Mouse (Mus musculus) liver, adult (tissue): ENCODE data around the gene Eps15.

Experiments
- GATA4 ChIP-seq: IDR thresholded peaks from 2 replicates; pipeline ENCODE4 v1.6.1; 2014; ENCODE audit warnings: mild to moderate bottlenecking, low read length; ENCODE audit not compliant: insufficient replicate concordance

The Eps15 gene

DNA sequence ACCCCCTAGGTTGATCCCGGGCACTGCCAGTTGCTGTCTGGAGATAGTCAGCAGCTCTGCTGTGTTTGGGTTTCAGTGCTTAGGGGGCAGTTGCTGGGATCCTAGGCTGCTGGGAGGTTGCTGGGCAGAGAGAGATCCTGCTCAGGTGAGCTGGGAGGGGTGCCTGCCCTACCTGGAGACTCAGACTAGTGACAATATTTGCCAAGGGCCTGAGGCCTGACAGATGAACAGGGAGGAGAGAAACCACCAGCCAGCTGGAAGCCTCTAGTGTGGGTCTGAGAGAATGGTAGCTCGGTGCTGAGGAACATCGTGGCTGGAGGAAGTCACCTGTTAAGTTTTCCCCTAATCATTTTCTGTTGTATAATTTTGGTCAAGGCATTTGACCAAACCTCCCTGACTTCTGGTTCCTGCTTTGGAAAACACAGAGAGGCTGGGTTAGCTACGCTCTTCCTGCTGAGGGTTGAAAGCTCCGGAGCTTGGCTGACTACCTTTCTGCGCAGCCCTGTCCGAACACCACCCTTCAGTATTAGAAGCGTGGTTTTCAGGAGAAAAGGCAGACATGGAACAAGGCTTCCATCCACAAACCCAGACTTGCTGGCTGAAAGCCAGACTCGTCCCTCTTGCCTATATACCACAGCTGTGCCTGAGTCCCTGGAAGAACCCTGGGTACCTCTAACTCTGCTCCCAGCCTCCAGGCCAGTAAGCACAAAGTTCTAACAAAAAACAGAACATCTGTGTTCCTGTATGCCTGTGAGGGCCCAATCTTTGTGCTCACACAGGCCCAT, 127.8 kb downstream of the Eps15 start:
- TF ChIP-seq GATA4, result no peak

DNA sequence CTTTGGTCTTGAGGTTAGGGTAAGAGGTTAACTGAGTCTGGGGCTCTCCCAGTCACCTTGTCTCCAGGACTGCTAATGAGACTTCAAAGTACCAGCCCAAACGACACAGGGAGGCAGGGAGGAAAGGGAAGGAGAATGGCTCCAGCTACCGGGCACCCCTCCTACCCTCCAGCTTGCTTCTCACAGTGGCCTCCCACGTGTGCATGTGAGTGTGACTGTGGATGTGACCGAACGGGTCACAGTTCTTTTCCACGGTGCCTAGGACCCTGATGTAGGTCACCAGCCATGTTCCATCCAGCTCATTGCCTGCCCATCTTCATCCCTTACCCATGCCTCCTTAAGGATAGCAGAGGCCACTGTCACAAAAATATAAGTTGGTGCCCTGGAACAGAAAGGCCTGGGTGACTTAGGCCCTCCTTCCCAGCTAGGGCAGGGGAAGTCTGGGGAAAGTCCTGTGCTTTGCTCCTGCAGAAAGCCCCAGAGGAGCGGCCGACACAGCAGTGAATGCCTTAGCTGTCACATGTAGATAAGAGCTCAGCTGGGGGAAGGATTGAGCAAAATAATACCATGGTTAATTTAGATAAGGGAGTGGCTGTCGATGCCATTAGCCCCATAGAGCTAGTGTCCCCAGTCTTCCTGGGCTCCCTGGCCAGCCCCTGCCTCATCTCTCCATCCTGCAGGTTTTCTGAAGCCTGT, 130.8 kb downstream of the Eps15 start:
- TF ChIP-seq GATA4, result no peak

DNA sequence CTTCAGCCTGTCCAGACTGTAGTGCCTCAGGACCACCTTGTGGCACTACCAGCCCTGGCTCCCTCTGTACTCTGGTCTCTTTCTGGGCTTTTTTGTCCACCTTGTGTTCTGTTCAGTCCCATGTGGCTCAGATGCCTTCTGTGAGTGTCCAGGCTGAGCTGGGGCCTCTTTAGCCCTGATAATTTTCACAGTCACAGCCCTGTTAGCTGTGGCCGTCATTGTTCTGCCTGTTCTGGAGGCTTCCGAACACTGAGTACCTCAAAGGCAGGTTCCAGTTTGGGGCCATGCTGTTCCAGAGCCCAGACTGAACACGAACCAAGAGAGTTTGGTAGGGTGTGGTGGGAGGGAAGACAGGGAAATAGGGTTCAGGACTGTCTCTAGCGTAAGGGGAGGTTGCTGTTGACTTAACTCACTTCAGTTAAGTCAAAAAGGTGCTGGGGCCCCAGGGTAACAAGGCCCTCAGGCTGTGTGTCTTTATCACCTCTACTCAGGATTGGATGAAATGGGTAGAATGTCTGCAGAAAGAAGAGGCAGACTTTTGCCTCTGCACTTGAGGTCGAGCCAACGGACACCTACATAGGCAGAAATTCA, 131.4 kb downstream of the Eps15 start:
- no peak for TF ChIP-seq GATA4

DNA sequence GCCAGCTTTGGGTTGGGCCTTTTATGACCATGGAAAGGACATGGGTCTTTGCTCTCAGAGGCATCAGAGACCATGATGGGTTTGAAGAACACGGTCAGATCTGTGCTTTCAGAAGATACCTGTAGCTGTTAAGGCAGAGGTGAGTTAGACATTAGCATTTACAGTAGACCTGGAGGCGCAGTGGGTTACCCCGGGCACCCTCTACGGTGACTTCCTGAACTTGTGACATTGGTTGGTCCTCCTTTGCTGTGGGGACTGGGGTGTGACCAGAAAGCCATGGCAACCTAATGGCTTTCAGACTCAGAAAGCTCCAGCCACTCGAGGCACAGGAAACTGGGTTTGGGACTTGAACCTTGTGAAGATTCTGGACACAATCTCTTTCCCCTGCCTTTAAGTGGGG, 132.2 kb downstream of the Eps15 start:
- no peak for TF ChIP-seq GATA4

DNA sequence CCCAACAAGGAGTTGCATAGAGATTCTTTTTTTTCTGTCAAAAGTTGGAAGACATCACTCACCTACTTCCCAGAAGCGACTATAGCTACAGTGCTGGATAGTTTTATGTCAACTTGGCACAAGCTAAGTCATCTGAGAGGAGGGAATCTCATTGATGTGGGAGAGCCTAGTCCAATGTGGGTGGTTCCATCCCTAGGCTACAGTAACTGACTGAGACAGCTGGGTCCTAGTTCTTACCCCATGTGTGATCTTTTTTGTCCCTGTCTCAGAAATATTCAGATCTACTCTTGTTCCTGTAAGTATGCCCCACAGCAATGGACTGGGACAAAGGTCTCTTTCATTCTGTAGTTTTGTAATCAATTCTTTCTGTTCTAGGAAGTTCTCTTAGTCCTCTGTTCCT, 137.9 kb downstream of the Eps15 start:
- no peak for TF ChIP-seq GATA4

DNA sequence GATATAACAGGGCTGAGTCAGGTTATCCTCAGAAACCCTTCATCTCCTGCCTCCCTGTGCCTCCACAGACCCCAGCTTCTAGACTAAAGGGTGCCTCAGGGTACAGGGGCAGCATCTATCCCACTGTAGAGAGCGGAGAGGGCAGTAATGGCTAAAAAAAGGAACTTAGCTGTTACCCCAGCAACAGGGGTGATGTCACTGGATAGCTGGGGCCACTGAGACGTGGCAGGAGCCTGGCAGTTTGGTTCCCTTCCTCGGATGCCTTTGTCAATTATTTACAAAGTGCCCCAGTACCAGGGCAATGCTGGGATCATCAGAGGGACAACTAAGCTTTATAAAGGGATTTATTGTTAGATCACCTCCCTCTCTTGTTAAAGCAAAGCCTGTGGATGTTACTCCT, 138.9 kb downstream of the Eps15 start:
- no peak for TF ChIP-seq GATA4

DNA sequence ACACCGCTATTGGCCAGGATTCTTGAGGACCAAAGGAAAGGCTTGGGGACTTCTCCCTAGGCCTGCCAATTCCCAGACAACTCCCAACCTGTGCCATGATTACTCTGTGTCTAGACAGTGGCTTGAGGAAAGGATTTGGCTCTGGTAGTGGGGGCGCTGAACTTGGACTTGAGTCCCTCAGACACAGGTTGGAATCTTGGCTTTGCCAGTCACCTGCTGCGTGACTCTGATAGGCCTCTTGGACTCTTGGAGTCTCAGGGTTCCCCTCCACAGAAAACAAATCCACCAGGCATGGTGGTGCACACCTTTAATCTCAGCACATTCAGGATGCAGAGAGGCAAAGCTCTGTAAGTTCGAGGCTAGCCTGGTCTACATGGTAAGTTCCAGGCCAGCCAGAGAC, 139.5 kb downstream of the Eps15 start:
- TF ChIP-seq GATA4, result no peak; the same call in 1 of the 2 replicates

DNA sequence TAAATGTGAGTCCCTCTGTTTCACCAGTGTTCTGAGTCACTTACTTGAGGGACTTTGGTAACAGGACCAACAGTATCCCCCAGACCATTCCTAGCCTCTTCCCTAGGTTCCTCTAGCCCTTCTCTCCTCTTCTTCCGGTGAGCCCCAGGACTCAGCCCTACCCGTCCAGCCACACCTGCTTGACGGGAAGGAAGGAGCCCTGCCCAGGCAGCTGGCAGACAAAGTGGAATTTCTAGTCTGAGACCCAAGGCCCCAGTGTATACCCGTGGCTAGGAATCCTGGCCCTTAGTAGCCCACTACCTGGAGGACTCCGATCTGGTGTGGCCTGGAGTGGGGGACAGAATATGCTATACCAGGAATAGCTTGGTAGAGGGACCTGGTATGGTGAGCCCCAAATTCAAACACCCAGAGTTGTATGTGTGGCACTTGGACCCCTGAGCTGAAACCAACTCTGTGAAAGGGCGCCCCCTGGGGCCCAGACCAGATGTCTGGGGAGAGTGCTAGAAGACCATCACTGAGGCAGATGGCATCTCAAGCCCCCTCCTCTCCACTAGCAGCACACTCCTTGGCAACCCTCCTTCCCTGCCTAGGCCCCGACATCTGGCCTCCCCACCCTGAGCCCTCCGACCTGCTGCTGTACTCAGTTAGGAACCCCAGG, 140.2 kb downstream of the Eps15 start:
- no peak for TF ChIP-seq GATA4

DNA sequence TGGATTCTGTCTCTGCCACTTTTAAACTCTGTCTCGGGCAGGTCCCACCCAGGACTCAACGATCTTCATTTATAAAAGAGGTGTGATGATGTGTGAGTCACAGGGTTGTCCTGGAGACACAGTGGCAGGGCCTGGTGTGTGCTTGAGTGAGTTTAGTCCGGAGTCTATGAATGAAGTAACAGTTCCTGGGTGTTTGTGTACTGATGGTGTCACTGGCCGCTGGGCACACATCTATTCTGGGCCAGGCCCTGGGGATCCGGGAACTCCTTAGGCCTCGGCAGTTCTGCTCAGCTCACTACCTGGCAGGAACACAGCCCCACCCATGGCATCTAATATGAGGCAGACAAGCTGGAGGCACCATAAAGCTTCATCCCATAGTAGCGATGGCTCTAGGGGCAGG, 141.5 kb downstream of the Eps15 start:
- no peak for TF ChIP-seq GATA4

DNA sequence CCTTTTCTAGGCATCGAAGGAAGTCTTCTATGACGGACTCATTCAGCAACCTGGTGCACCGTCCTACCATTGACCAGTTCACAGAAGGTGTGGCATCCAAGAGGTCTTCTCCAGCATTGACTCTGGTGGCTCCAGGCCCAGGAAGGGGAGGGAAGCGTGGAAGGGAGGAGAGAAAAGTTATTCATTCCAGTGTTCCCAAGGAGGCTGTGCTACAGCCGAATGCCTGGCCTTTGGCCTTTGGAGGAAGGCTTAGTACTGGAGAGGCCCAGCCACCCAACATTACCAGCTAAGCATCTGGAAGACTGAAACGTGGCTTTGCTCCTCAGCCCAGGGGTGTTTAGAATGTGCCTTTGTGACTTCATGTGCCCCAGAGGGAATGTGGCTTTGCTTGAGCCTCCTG, 142.4 kb downstream of the Eps15 start:
- no peak for TF ChIP-seq GATA4

DNA sequence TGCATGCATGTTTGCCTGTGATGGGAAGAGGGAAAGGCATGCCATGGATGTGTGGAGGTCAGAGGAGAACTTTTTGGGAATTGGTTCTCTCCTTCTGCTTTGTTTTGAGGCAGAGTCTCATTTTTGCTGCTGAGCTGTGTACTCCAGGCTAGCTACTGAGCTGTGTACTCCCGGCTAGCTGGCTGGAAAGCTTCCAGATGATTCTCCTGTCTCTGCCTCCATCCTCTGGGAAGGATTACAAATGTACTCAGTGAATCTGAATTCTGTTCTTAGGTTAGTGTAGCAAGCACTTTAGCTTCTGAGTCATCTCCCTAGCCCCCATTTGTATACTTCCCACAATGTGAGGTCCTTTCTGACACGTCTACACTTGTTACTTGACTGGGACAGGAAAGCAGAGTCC, 143.4 kb downstream of the Eps15 start:
- no peak for TF ChIP-seq GATA4

DNA sequence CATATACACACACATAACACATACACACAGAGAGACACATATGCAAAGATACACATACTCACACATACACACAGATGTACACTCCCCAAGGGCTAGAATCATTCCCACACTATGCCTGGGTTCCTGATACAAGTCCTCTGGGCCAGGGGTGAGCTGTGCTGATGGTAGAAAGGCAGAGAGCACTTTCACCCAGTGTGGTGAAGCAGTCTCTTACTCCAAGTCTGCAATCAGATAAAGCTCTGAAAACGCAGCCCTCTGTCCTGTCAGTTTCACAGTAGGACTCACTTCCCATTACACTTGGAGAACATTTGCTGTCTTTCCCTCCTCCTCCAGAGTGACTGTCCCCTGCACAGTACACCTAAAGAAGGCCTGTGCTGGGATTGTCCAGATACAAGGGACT, 147.0 kb downstream of the Eps15 start:
- no peak for TF ChIP-seq GATA4

DNA sequence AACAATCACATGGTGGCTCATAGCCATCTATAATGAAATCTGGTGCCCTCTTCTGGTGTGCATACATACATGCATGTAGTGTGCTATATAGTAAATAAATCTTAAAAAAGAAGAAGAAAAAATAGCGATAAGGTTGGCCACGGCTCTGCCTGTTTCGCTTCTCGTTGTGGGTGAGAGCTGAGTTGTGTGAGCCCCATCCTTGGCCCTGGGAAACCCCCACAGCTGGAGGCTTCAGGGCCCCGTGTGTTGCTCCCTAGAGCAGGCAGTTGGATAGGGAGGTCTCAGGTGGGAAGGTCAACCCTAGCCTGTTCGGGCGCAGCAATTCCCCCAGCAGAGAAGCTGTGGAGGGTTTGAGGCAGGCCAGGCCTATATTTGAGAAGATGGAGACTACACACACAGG, 150.2 kb downstream of the Eps15 start:
- no peak for TF ChIP-seq GATA4

DNA sequence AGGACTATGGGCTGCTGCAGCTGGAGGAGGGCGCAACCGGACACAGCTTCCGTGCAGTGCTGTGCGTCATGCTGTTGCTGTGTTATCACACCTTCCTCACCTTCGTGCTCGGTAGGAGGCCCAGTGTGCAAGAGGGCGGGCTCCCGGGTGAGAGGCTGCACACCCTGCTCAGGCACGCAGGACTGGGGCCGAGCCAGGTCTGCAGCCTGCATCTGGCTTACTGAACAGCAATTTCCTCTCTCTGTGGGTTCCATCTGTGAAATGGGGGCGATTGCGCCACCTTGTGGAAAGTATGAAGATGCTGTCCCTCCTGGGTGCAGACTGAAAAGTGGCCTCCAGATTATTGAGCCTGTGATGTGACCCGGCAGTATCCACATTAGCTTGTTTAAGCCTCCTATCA, 150.8 kb downstream of the Eps15 start:
- no peak for TF ChIP-seq GATA4

DNA sequence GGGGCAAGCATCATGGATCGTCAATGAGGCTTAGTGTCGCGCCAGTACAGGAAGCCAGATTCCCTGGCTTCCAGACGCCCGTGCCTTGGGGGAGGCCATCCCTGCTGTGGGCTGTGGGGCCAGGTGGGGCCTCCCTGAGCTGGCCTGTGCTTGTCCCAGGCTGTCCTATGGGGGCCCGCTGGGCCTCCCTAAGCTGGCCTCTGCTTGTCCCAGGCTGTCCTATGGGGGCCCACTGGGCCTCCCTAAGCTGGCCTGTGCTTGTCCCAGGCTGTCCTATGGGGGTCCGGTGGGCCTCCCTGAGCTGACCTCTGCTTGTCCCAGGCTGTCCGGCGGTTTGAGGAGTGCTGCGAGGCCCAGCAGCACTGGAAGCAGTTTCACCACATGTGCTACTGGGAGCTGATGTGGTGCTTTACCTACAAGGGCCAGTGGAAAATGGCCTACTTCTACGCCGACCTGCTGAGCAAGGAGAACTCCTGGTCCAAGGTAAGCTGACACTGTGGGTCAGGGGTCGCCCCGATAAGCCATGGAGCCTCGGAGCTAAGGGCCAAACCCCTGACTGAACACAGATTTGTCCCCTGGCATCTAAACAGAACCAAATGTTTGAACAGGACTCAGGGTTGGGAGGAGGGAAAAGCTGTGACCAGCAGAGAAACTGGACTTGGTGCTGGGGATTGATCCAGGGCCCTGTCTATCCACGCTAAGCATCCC, 152.8 kb downstream of the Eps15 start:
- peak; percentile 58; the same call in 1 of the 2 replicates for TF ChIP-seq GATA4
